Mouse (Mus musculus): Measurements from ENCODE around the gene Cep41.

Cep41 gene

DNA sequence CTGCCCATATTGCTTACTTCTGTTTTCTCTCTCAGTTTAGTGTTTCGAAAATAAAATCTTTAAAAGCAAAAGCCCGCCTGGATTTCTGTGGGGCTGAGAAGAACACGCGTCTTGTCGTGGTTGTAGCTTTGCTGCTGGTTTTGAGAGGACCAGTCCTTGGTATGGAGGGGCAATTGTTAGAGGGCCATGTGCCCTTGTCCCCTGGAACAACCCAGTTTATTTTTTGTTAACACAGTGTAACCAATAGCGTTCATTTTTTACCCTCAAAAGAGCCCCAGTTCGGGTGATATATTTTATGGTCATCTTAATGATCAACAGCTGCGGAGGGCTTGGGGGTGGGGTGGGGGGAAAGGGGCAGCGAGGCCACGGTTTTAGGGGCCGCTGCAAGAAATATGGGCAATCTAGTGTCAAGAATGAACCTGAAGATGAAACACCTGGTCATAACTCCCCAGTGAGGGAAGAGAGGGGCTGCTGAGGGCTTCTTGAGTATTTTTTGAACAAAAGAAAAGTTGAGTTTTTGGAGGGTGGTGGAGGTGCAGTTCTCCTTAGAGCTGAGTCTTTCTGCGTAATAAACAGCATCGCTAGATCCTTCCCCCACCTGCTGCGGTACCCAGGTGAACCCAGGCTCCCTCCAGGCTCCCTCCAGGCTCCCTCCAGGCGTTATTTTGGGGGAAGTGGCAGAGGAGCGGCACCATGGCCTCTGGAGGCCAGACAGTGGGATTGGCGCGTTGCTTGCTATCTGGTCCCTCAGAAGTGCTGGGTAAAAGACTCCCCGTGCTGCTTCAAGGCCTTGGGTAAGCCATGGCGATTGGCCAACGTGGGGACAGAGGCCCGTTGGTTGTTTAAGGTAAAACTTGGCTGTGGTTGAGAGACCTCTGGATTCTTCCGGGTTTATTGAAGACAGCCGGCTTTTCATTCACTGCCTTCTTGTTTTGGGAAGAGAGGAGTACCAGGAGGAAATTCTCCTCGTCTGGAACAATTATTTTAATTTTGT lies 17.1 kb upstream of the Cep41 start:
- peak; percentile 51 for DNase-seq (ENCODE audit: low spot score)

DNA sequence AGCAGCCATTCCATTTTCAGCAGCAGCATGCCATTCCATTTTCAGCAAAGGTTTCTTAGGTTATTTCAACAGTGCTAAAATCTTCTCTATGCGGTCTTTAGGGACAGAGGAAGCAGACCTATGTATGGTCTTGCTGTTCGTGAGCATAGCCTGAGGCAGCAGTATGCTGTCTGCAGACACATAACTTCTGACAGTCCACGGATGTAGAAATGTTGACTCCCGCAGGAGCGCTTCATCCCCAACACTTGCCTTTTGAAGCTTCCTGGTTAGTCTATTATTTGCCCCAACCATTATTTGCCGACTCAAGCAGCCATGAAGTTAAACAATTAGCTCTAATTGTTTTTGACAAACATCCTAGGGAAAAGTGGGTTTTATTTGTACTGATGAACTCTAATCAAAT lies 15.6 kb upstream of the Cep41 start:
- no peak for DNase-seq (ENCODE audit: low spot score)

- DNase-seq (ENCODE audit: low spot score), result no peak
Measured at GRCm38 (mm10) chr6:30703977-30704602, 10.5 kb upstream of the Cep41 start.

DNA sequence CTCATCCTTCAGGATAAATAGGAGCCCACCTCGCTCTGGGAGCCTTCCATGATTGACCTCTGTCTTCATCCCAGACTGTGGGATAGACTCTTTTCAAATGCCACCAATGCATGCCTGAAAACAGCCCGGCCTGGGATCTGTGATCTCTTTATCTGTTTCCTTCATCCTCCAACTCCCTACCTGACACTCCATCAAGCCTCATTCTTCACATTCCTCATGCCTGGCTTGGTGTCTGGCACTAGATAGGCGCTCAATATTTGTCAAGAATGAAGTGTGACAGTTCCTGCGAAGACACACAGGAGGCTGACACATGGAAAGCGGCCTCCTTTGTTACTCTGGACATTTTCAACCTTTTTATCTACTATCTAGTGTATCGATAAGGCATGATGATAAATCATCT lies 9.9 kb upstream of the Cep41 start:
- DNase-seq (ENCODE audit: low spot score), result no peak

- DNase-seq (ENCODE audit: low spot score), result no peak
Measured at GRCm38 (mm10) chr6:30702881-30703280, 9.3 kb upstream of the Cep41 start.

GRCm38 (mm10) chr6:30700182-30700581 lies 6.6 kb upstream of the Cep41 start:
- DNase-seq (ENCODE audit: low spot score), result no peak

GRCm38 (mm10) chr6:30698036-30698435 lies 4.5 kb upstream of the Cep41 start:
- no peak for DNase-seq (ENCODE audit: low spot score)

GRCm38 (mm10) chr6:30697464-30697863 lies 3.9 kb upstream of the Cep41 start:
- DNase-seq (ENCODE audit: low spot score), result no peak

GRCm38 (mm10) chr6:30695124-30695523 lies 1.6 kb upstream of the Cep41 start:
- no peak for DNase-seq (ENCODE audit: low spot score)

DNA sequence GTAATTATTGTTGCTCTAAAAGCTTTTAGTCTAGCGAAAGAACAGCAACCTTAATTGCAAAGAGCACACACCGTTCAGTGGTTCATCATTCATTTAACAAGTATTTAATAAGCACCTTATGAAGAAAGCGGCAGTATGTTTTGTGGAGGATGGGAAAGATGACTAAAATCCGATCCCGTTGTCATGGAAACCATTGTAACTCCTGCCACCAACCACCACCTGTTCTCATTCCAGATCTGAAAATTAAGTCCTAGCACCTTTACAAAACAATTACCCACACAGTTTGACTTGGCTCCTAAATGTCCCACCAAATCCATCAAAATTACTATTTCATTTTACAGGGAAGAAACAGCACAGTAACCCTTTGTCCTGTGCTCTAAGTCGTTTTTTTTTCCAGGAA lies 660 bp upstream of the Cep41 start:
- DNase-seq (ENCODE audit: low spot score), result no peak

- DNase-seq (ENCODE audit: low spot score), result no peak
Measured at GRCm38 (mm10) chr6:30692826-30693225, 723 bp downstream of the Cep41 start.

- DNase-seq (ENCODE audit: low spot score), result no peak
Measured at GRCm38 (mm10) chr6:30687198-30687597, 6.4 kb downstream of the Cep41 start.

- DNase-seq (ENCODE audit: low spot score), result no peak
Measured at GRCm38 (mm10) chr6:30684570-30684969, 9.0 kb downstream of the Cep41 start.

GRCm38 (mm10) chr6:30681935-30682900 lies 11.3 kb downstream of the Cep41 start:
- no peak for DNase-seq (ENCODE audit: low spot score)

DNA sequence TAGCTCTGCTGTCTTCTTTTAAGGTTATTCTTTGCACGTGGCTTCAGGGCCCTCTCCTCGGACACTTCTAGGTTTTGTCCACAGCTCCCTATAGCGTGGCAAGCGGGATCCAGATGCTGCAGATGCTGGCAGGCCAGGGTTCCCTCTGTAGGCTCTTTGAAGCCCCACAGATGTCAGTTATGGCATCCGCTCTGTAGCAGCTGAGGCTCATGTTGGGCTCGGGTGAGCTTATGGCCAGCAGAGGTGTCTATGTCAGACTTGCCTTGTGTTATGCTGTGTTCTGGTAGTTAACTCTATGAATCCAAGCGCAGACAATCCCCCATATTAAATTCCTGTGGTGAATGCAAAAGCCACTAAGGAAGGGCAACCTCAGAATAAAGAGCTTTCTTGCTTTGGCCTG lies 13.1 kb downstream of the Cep41 start:
- DNase-seq (ENCODE audit: low spot score), result no peak

- no peak for DNase-seq (ENCODE audit: low spot score)
Measured at GRCm38 (mm10) chr6:30679567-30679966, 14.0 kb downstream of the Cep41 start.

DNA sequence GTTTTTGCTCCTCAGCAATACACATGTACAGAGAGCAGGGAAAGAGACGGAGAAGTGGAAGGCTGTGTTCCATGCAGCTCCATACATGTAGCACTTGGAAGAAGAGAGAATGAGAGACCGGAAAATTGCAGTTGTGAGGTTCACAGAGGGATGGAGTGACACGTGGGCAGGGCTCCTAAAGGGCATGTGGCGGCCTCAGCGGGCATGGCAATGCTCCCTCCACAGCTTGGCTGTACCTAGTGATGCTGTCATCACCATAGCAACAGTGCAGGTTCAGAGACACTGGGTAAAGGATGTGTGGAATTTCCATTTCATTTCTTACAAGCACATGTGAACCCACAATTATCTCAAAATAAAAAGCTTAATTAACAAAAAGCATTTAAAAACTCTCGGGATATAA lies 15.1 kb downstream of the Cep41 start:
- no peak for DNase-seq (ENCODE audit: low spot score)

- no peak for DNase-seq (ENCODE audit: low spot score)
Measured at GRCm38 (mm10) chr6:30677591-30677990, 16.0 kb downstream of the Cep41 start.

GRCm38 (mm10) chr6:30676506-30676905 lies 17.0 kb downstream of the Cep41 start:
- DNase-seq (ENCODE audit: low spot score), result no peak

- no peak for DNase-seq (ENCODE audit: low spot score)
Measured at GRCm38 (mm10) chr6:30675281-30675771, 18.2 kb downstream of the Cep41 start.

GRCm38 (mm10) chr6:30674714-30675280 lies 18.8 kb downstream of the Cep41 start:
- DNase-seq (ENCODE audit: low spot score), result no peak
